In the genomic region with DNA sequence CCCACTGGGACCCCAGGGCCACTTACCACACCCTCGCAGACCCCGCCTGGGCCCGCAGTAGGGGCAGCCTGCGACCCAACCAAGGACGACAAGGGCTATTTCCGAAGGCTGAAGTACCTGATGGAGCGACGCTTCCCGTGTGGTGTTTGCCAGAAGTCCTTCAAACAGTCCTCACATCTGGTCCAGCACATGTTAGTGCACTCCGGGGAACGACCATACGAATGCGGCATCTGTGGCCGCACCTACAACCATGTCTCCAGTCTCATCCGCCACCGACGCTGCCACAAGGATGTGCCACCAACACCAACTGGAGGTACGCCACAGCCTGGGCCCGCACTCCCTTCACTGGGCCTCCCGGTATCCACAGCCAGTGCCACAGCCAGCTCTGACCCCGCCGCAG, we compare ENCODE assay signal across 1 mouse cellular context.
TF ChIP-seq lines count a peak whose summit lies in the region.

No protein-coding gene starts in this region.

TF ChIP-seq in ES-E14, 5 proteins besides CTCF, POLR2A, EP300 and RAD21:
- no peak for TF ChIP-seq MAFK (IDR thresholded peaks at IDR 0.05; ENCODE audit: insufficient read depth, low read depth, low read length)
- no peak for TF ChIP-seq HCFC1 (IDR thresholded peaks at IDR 0.05; ENCODE audit: borderline replicate concordance, insufficient read depth, low read length)
- TF ChIP-seq ZNF384 (IDR thresholded peaks at IDR 0.05; ENCODE audit: low read depth, low read length): no peak
- no peak for TF ChIP-seq ZC3H11A (IDR thresholded peaks at IDR 0.05; ENCODE audit: borderline replicate concordance, low read depth, low read length)
